Mouse (Mus musculus): Measurements from ENCODE around the gene Lcn9.
A peak's percentile ranks its signal among the peaks of the same experiment; 100 is the strongest.

The Lcn9 gene

DNA sequence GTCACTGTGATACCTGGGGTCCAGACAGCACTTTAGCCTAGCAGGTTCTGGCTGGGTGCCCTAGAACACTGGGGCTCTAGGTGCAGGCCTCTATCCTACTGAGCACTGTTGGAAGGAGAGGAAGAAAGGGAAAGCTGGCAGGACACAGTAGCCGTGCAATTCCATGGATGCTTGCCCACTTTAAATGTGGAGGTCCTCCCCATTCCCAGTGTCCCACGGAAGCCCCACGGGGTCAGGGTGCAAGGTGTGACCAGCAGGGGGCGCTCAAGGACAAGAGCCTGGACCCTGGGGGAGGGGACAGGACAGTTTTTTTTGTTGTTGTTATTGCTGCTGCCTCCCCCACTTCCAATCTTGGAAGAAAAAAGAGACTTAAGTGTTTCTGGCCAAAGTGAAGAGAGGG, 27.4 kb downstream of the Lcn9 start:
- peak; percentile 34 for DNase-seq (ENCODE audit: low spot score)

DNA sequence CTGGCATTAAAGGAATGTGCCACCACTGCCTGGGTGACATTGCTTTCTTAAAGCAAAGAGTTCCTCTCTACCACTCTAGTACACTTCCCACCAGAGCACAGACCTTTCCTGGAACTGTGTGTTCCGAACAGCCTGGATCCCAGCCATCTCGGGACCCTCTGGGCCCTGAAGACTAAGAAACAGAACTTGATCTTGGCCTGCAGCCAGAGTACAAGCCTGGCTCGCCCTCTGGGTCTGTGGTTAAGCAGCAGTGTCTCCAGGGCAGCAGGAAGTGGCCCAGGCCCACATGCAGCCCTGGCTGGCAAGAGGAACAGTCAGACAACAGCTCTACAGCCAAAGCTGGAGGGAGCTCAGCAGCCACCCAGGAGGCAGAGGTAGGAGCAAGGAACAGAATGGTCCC, 29.7 kb downstream of the Lcn9 start:
- DNase-seq (ENCODE audit: low spot score): peak; percentile 64

DNA sequence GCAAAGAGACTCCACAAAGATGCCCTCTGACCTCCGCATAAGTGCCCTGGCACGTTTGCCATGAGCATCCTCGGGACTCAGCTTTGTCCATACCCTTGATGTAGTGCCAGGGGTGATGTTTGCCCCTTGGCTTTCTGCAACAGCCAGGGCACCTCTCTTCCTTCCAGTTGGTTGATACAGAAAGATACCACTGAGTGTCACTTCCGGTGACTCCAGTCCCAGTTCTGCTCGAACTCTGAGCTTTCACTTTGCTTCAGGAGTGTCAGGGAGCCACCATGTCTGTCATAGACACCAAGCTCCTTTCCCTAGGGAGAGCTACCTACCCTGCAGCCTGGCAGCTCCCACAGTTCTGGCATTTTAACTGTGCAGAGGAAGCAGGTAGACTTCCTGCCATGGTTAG, 31.0 kb downstream of the Lcn9 start:
- DNase-seq (ENCODE audit: low spot score): no peak

DNA sequence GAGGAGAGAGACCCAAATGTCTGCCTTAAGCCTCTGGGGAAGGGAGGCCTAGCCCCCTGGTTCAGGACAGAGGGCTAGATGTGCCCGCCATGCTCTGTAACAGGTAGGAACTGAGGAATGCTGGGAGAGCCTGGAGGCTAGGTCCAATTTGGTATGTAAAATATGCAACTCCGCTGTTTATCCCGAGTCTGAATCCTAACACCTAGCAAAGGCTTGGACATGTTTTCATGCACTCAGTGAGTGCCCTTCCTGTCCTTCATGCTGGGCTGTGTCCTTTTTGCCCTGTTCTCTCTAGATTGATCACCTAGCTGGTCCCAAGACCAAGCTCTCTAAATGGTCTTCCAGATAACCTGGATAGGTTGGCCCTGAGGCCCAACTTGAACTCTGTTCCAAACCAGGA, 36.9 kb downstream of the Lcn9 start:
- DNase-seq (ENCODE audit: low spot score): no peak

DNA sequence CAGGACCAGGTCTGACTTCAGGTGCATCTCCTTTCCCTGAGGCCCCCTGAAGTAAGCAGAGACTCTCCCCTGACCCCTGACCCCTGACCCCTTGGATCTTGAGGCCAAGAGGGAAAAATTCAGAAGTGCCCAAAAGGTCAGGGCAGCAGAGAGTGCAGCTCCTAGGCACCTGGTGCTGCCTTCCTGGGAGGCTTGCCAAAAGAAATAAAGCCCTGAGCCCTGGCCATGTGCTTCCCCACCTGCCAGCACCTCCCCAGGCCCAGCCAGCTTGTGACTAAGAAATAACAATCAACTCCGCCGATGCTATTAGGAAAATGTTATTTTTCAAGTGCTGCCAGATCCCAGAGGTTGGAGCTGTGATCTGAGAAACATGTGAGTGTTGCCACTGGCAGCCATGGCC, 39.1 kb downstream of the Lcn9 start:
- DNase-seq (ENCODE audit: low spot score): no peak

DNA sequence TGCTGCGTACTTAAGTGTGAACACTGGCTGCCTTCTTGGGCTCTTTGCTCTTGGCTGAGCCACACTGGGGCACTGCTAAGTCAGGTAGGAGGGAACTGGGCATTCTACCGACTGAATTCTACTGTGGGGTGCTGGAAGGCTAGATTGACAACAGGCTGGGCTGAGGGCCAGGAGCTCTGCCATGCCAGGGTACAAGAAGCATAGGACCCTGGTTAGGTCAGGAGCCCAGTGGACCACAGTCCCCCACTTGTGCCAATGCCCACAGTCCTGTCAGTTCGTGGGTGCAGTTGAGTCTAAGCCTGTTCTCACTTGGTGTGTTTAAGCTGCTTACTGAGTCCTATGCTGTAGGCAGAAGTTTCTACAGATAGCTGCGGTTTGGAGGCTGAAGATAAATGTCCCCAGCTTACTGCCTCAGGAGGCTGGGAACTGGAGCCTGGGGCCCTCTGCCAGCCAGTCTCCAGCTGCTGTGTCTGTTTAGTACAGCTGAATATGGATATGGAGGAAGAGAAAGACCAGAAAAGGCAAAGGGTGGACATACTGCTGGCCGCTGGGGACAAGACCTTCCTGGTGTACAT, 39.8 kb downstream of the Lcn9 start:
- DNase-seq (ENCODE audit: low spot score): no peak

DNA sequence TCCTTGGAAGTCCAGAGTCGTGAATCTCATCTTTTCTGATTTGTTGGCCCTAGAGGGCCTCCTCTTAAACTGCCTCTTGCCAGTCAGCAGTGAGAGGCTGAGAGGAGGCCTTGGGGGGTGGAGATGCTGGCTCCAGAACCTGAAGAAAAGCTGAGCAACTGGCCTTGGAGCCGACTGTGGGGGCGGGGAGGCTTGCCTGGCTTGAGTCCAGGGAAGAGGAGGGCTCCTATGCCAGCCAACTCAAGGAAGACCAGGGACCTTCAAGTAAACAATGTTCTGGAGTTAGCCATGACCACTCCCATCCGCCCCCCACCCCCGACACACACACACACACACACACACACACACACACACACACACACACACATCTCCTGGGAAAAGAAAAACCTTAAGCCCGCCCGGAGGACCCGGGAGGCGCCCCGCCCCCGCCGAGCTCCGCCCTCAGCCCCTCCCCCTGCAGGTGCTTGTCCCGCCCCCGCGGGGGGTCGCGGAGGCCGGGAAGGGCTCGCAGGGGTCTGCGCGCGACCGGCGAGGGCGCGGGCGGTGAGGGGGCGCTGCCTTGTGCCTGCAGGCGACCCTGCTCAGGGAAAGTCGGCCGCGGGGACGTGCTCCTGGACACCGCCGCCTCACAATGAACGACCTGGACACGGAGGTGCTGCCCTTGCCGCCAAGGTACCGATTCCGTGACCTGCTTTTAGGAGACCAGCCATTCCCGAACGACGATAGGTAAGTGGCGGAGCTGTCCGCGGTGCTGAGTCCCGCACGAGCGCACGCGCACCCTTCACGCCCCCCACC, 40.6 kb downstream of the Lcn9 start, which contains the start of gene Kcnt1:
Gene Kcnt1 (plus strand): TSS at position 398 of the 795 bp plus-strand sequence.
- peak; percentile 16 for DNase-seq (ENCODE audit: low spot score)

DNA sequence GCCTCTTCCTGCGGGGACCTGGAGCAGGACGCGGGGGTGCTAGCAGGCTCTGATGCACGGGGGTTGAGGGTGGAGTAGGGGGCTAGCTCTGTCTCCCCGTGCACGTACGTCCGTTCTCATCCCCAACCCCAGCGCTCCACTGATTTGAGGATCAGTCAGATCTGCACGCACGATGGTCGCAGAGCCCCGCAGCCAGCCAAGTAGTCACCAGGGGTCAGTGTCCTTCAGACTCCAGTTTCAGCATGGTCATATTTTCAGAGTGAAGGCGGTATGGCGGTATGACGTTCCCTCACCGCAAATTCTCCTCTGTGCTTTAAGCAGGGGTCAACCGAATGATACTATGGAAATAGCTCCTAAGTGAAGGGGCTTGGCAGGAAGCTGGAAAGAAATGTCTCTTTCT, 41.3 kb downstream of the Lcn9 start:
- DNase-seq (ENCODE audit: low spot score): no peak

DNA sequence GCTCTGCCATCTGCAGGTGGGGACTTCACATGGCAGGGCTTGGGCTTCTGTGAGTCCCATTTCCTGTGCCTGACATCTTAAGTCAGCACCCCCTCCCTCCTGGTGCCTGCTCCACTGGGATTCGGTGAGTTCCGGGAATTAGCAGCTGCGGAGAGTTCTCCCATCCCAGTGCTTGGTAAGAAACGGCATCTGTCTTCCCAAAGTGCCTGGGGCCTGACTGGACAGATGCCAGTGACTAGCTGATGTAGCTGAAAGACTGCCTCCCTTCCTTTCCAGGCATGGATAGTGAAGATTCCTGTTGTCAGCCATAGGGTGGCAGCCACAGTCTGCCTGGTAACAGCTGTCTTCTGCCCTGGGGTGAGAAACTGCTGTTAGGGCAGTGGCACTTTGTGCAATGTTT, 42.5 kb downstream of the Lcn9 start:
- DNase-seq (ENCODE audit: low spot score): peak; percentile 4

DNA sequence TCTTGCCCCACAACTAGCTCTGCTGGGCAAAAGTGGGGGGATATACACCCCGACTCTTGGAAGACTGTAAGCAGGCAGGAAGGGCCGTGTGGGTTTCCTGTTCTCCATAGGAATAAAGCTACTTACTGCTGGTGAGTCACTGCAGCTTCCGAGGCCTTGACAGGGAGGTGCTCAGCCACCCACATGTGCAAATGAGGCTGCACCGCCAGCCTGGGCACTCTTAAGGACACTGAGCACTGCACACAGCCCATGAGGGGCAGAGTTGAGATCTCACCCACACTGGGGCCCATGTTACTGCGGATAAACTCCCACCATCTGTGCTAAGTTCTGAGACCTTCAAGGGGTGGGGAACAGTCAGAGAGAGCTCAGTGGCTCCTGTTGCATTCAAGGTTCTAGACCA, 43.7 kb downstream of the Lcn9 start:
- DNase-seq (ENCODE audit: low spot score): no peak

All from lung, postnatal 25 days (tissue).